Mouse (Mus musculus): ENCODE measurements around the gene Csf2. TPM values are rescaled to one million over a fixed set of nuclear protein-coding genes. Genes with fewer than 3 reads are reported as not detected.

Csf2 gene
- polyA plus RNA-seq, 1 experiment from 2014 or later: not detected

- Histone ChIP-seq H3K27ac (ENCODE audit: low read length) (no peak overlapping the region), H3K4me2 (ENCODE audit: low read depth, low read length) (no peak overlapping the region), H3K4me3 (replicated peaks; ENCODE audit: low read length) (no peak overlapping the region), H3K4me1 (ENCODE audit: control insufficient read depth, insufficient read depth, low read length) (no peaks in the 10 kb centered on the region), H3K9ac (ENCODE audit: low read length) (no peak overlapping the region), H3K9me3 (replicated peaks; ENCODE audit: control insufficient read depth, low read length) (no peaks in the 10 kb centered on the region), H3K27me3 (ENCODE audit: control insufficient read depth, insufficient read depth, low read length) (no peaks in the 10 kb centered on the region), H3K36me3 (ENCODE audit: control insufficient read depth, insufficient read depth, low read length) (no peaks in the 10 kb centered on the region)
- WGBS: 71% methylated on average over 3 of the region's 3 CpGs
- no peak for ATAC-seq (ENCODE audit: insufficient read depth, low FRiP score)
Measured at GRCm38 (mm10) chr11:54201881-54202685, 47.4 kb downstream of the Csf2 start.

DNA sequence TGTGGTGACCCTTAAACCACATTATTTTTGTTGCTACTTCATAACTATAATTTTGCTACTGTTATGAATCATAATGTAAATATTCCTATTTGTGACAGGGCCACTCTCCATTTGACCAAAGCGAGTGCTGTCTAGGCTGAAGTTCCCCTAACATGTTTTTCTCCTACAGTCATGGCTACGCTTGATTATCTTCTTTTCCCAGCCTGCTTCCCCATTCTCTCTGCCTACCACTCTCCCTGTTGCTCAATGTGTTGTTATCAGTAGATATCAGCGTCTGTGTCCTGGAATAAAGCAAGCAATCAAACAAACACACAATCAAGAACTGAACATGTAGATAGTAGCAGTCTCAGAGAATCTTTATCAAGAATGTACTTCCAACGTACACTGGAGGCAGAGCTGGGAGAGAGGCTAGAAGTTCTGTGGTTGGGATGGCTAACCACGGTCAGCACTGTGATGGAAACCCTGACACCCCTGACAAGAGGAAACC lies 48.1 kb downstream of the Csf2 start:
- H3K4me3 ChIP-seq (replicated peaks; ENCODE audit: low read length): no peak overlapping the region
- no peak overlapping the region for H3K4me2 ChIP-seq (ENCODE audit: low read depth, low read length)
- no peaks in the 10 kb centered on the region for H3K4me1 ChIP-seq (ENCODE audit: control insufficient read depth, insufficient read depth, low read length)
- no peaks in the 10 kb centered on the region for H3K36me3 ChIP-seq (ENCODE audit: control insufficient read depth, insufficient read depth, low read length)
- no peak overlapping the region for H3K27ac ChIP-seq (ENCODE audit: low read length)
- ATAC-seq (ENCODE audit: insufficient read depth, low FRiP score): no peak
- no peaks in the 10 kb centered on the region for H3K27me3 ChIP-seq (ENCODE audit: control insufficient read depth, insufficient read depth, low read length)
- no peaks in the 10 kb centered on the region for H3K9me3 ChIP-seq (replicated peaks; ENCODE audit: control insufficient read depth, low read length)
- WGBS: 70% methylated on average over 5 of the region's 5 CpGs
- no peak overlapping the region for H3K9ac ChIP-seq (ENCODE audit: low read length)

Other genes starting within 250 kb of the Csf2 start
- 2.7 and 2.9 TPM in 2 replicates for gene Slc22a4, start 221.6 kb downstream of the Csf2 start, polyA plus RNA-seq (2015; fragmentation: Nextera tagmentation; extraction: Ambion mirVana)
- gene Pdlim4, start 180.7 kb downstream of the Csf2 start, polyA plus RNA-seq (2015; fragmentation: Nextera tagmentation; extraction: Ambion mirVana): 63.7 and 65.9 TPM in 2 replicates
- 78.6 and 86.8 TPM in 2 replicates for gene P4ha2, start 149.6 kb downstream of the Csf2 start, polyA plus RNA-seq (2015; fragmentation: Nextera tagmentation; extraction: Ambion mirVana)
- not detected in 2 replicates for gene Il3, start 17.6 kb upstream of the Csf2 start, polyA plus RNA-seq (2015; fragmentation: Nextera tagmentation; extraction: Ambion mirVana)
- 1.5 and 2.5 TPM in 2 replicates for gene Acsl6, start 54.1 kb upstream of the Csf2 start, polyA plus RNA-seq (2015; fragmentation: Nextera tagmentation; extraction: Ambion mirVana)
- gene Meikin, start 121.0 kb upstream of the Csf2 start, polyA plus RNA-seq (2015; fragmentation: Nextera tagmentation; extraction: Ambion mirVana): not detected in 2 replicates
- 12.4 and 13.4 TPM in 2 replicates for gene Fnip1, start 188.5 kb upstream of the Csf2 start, polyA plus RNA-seq (2015; fragmentation: Nextera tagmentation; extraction: Ambion mirVana)